Mouse (Mus musculus) limb, embryonic 15.5 days (tissue): ENCODE data around the gene Grb7. TPM values are rescaled to one million over a fixed set of nuclear protein-coding genes. Genes with fewer than 3 reads are reported as not detected.
A peak's percentile ranks its signal among the peaks of the same experiment; 100 is the strongest.

Experiments used
- ATAC-seq: fragments of 200-750 bp; cut with Nextera tagmentation; 2 replicates; pipeline ENCODE4 v1.8.0; 2017; ENCODE audit warnings: low read depth, moderate TSS enrichment; ENCODE audit not compliant: insufficient number of reproducible peaks, low FRiP score, low TSS enrichment
- H3K27ac ChIP-seq: fragments of 300-500 bp; sonication (generic); 2 replicates; pipeline ENCODE4 v1.5.1; 2015; ENCODE audit warnings: moderate library complexity, mild to moderate bottlenecking, inconsistent platforms
- H3K27me3 ChIP-seq: fragments of 300-500 bp; sonication (generic); 2 replicates; pipeline ENCODE4 v1.6.1; 2015; ENCODE audit warnings: inconsistent platforms
- H3K36me3 ChIP-seq: fragments of 300-500 bp; sonication (generic); 2 replicates; pipeline ENCODE4 v1.6.1; 2015; ENCODE audit warnings: inconsistent platforms
- H3K4me1 ChIP-seq: fragments of 300-500 bp; sonication (generic); 2 replicates; pipeline ENCODE4 v1.6.1; 2015; ENCODE audit warnings: inconsistent platforms
- H3K4me2 ChIP-seq: fragments of 300-500 bp; sonication (generic); 2 replicates; pipeline ENCODE4 v1.6.1; 2015; ENCODE audit warnings: mild to moderate bottlenecking, inconsistent platforms
- H3K4me3 ChIP-seq: fragments of 300-500 bp; sonication (generic); 2 replicates; pipeline ENCODE4 v1.5.1; 2015; ENCODE audit warnings: mild to moderate bottlenecking, inconsistent platforms
- H3K9ac ChIP-seq: fragments of 300-500 bp; sonication (generic); 2 replicates; pipeline ENCODE4 v1.6.1; 2015; ENCODE audit warnings: inconsistent platforms
- H3K9me3 ChIP-seq: fragments of 300-500 bp; sonication (generic); 2 replicates; pipeline ENCODE4 v1.6.1; 2016; ENCODE audit warnings: inconsistent platforms
- WGBS: fragments of 180-500 bp; shearing (Covaris S2); methylation state at CpG from one replicate; pipeline ENCODE4 v1.1.7; 2015; 5-methylcytosine and 5-hydroxymethylcytosine counted together
- polyA plus RNA-seq: library from polyadenylated mRNA; unstranded; fragments of >200 nt; fragmentation: Nextera tagmentation; extraction: Ambion mirVana; gene quantifications from 2 replicates; pipeline ENCODE4 v1.2.1, GENCODE M21; 2015

Grb7 gene
- polyA plus RNA-seq = 10.5 and 11.1 TPM in 2 replicates

DNA sequence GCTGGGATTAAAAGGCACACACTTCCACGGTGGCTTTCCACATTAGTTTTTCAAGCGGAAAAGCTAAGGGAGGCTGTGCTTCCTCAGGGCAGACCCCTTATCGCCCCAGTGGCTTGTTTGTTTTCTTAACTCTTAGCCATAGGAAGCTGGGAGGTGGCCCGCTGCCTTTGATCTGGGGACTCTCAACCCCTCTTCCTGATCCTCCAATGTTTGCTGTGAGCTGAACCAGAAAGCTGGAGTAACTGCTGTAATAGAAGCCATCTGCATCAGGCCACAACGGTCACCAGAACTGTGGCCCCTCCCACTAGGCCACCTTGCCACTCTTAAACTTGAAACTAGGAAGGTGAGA is at the start of gene Grb7:
TSS of gene Grb7 (plus strand) at position 182 of the 349 bp plus-strand sequence.
- WGBS = 11% methylated on average over 5 of the region's 5 CpGs
- no peak within 1 kb of the TSS for H3K9ac ChIP-seq

DNA sequence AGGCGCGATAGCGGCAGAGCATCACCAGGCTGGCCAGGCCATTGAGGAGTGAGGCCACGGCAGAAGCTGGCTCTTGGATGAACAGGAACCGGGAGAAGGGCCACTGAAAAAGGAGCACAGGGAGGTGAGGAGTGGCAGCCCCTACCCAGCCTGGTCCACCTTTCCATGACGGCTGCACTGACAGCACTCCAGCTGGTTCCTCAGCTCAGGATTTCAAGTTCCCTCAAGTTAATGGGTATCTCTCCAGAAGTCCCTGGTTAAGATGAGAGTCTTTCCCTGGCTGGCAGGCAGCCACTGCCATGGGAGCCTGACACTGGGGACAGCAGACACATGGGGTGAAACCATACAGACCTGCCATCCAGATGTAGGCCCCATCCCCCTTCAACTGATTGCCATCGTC is 48.2 kb upstream of the Grb7 start:
- Histone ChIP-seq H3K36me3 (peaks cover 10% of the 10 kb centered on the region), H3K4me1 (peaks cover 31% of the 10 kb centered on the region), H3K4me3 (no peak overlapping the region), H3K9ac (no peak overlapping the region), H3K4me2 (no peak overlapping the region), H3K27ac (no peak overlapping the region), H3K9me3 (no peaks in the 10 kb centered on the region), H3K27me3 (no peaks in the 10 kb centered on the region)
- WGBS = 90% methylated on average over 7 of the region's 7 CpGs
- ATAC-seq = no peak

More for the DNA sequence above, at the start of gene Grb7:
- peak within 1 kb of the TSS; percentile 28 for H3K4me2 ChIP-seq
- H3K4me3 ChIP-seq = peak within 1 kb of the TSS; percentile 29
- peaks cover 20% of the 10 kb centered on the region for H3K4me1 ChIP-seq
- H3K27ac ChIP-seq = no peak within 1 kb of the TSS
- ATAC-seq = no peak
- peaks cover 39% of the 10 kb centered on the region for H3K27me3 ChIP-seq
- no peaks in the 10 kb centered on the region for H3K9me3 ChIP-seq
- no peaks in the 10 kb centered on the region for H3K36me3 ChIP-seq

DNA sequence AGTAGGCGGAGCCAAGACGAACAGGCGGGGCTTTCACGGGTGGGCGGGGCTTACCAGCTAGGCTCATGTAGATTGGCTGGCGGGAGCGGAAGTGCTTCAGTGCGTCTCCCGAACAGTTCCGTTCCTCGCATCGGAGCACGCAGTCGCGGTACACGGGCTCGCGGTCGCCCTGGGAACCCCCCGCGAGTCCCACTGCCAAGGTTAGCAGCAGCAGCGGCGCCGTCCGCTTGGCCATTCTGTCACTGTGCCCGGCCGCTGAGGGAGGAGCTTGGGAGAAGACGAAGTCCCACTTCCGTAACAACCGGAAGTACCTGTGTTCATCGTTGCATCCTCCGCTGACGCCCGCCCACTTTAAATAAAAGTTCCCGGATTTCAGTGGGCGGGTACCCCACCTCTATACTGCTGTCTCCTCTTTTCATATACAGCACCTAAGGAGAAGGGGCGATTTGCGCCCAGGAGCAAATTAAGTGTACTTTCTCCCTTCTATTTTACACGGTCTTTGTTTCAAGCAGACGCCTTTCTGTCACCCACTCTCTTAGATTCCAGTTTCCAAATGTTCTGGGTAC is 46.0 kb upstream of the Grb7 start, which contains the start of gene Pgap3:
TSS of gene Pgap3 (minus strand) at position 330 of the 566 bp plus-strand sequence.
- ATAC-seq = peak; percentile 88
- WGBS = under 1% methylated on average over 40 of the region's 40 CpGs
- peaks cover 13% of the 10 kb centered on the region for H3K4me1 ChIP-seq
- H3K9me3 ChIP-seq = no peaks in the 10 kb centered on the region
- H3K36me3 ChIP-seq = peaks cover 10% of the 10 kb centered on the region
- peak within 1 kb of the TSS; percentile 79 for H3K4me3 ChIP-seq
- H3K4me2 ChIP-seq = peak within 1 kb of the TSS; percentile 67
- peak within 1 kb of the TSS; percentile 63 for H3K9ac ChIP-seq
- no peaks in the 10 kb centered on the region for H3K27me3 ChIP-seq
- H3K27ac ChIP-seq = peak within 1 kb of the TSS; percentile 97

DNA sequence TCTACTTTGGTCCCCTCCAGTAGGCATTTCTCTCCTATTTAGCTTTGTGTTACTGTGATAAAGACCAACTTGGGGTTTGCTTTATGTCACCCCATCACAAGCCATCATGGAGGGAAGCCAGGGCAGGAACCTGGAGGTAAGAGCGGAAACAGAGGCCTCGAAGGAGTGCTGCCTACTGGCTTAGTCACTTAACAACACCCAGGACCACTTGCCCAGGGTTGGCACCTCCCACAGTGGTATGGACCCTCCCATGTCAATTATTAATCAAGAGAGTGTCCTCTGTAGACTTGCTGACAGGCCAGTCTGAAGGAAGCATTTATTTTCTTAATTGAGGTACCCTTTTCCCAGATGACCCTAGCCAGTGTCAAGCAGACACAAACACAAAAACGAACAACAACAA is 45.4 kb upstream of the Grb7 start:
- 58% methylated on average over 3 of the region's 3 CpGs for WGBS
- H3K4me3 ChIP-seq = peak overlapping the region; percentile 79
- no peaks in the 10 kb centered on the region for H3K9me3 ChIP-seq
- H3K27ac ChIP-seq = peak overlapping the region; percentile 97
- H3K4me1 ChIP-seq = peaks cover 12% of the 10 kb centered on the region
- H3K36me3 ChIP-seq = peaks cover 10% of the 10 kb centered on the region
- no peak for ATAC-seq
- peak overlapping the region; percentile 67 for H3K4me2 ChIP-seq
- H3K9ac ChIP-seq = 0 out of 2 replicates have a peak overlapping the region, but pooled peaks have one; percentile 63
- H3K27me3 ChIP-seq = no peaks in the 10 kb centered on the region

DNA sequence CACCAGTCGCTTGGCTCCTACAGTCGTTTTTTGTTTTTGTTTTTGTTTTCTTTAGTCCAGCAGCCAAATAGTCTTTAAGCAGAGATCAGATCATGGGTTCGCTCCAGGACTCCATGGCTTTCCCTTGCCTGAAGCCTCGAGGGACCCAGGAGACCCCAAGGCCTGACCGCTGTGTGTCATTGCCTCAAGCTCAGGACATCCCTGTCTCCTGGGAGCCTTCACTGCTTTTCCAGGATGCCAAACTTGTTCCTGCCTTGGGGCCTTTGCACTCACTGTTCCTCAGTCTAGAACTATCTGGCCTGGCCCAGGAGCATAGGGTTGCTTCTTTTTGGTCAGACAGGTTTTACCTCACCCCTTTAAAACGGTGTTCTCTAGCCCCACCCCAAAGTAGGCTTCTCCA is 39.6 kb upstream of the Grb7 start:
- 62% methylated on average over 6 of the region's 6 CpGs for WGBS
- no peaks in the 10 kb centered on the region for H3K9me3 ChIP-seq
- H3K36me3 ChIP-seq = no peaks in the 10 kb centered on the region
- H3K27me3 ChIP-seq = no peaks in the 10 kb centered on the region
- no peak overlapping the region for H3K4me3 ChIP-seq
- peaks cover 19% of the 10 kb centered on the region for H3K4me1 ChIP-seq
- no peak overlapping the region for H3K4me2 ChIP-seq
- no peak overlapping the region for H3K27ac ChIP-seq
- ATAC-seq = no peak
- H3K9ac ChIP-seq = no peak overlapping the region

DNA sequence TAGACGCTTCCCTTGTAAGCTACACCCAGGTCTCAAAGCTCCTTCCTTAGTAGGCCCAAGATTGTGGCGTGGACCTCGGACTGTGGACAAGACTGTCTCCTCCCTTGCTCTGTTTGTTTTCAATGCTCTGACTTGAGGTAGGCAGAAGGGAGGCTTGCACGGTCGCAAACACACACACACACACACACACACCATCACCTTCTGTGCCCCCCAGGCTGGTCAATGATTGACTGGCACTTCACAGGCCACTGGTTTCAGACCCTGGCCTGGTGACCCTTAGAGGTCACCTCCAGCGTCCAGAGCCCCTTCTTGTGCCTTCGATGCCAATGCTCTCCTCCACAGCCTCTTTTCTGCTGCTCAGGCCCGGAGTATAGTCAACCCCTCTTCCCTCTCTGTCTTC is 37.3 kb upstream of the Grb7 start:
- Histone ChIP-seq H3K9ac (no peak overlapping the region), H3K36me3 (no peaks in the 10 kb centered on the region), H3K9me3 (no peaks in the 10 kb centered on the region), H3K4me3 (peak overlapping the region; percentile 8), H3K27me3 (no peaks in the 10 kb centered on the region), H3K4me1 (peaks cover 30% of the 10 kb centered on the region), H3K4me2 (peak overlapping the region; percentile 34), H3K27ac (peak overlapping the region; percentile 63)
- WGBS = 64% methylated on average over 8 of the region's 8 CpGs
- no peak for ATAC-seq

DNA sequence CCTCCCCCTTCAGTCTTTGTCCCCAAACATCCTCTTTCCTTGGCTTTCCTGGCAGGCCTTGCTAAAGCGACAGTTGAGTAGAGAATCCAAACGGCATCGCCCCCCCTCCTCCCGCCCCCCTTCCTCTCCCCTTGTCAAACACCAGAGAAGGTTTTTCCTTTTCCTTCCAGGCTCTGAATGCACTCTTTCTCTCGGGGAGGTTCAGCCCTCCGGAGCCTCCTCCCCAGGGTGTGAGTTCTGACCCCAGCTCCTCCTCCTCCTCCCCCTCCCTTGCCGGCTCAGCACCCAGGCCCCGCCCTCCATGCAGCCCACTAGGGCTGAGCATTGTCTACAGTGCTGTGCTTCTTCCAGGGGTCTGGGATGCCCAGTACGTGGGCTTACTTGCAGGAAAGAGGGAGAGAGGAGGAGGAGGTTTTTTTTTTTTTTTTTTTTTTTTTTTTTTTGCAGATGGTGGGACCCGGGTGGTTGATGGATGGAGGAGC is 36.8 kb upstream of the Grb7 start:
- no peak for ATAC-seq
- Histone ChIP-seq H3K4me3 (peak overlapping the region; percentile 8), H3K9me3 (no peaks in the 10 kb centered on the region), H3K27me3 (no peaks in the 10 kb centered on the region), H3K4me1 (peaks cover 35% of the 10 kb centered on the region), H3K9ac (no peak overlapping the region), H3K4me2 (peak overlapping the region; percentile 34), H3K36me3 (no peaks in the 10 kb centered on the region), H3K27ac (peak overlapping the region; percentile 63)
- WGBS = 4% methylated on average over 10 of the region's 10 CpGs

DNA sequence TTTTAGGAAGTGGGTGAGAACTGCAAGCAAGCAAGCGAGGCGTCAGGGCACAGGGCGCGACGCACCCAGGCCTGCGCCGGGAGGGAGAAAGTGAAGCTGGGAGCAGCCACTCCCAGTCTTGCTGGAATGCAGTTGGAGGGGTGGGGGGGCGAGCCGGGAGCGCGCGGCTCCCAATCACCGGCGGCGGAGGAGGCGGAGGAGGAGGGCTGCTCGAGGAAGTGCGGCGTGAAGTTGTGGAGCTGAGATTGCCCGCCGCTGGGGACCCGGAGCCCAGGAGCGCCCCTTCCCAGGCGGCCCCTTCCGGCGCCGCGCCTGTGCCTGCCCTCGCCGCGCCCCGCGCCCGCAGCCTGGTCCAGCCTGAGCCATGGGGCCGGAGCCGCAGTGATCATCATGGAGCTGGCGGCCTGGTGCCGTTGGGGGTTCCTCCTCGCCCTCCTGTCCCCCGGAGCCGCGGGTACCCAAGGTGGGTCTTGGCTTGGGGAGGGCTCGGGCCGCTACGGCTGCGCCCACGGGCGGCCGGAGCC is 33.9 kb upstream of the Grb7 start, which contains the start of gene Erbb2:
TSS of gene Erbb2 (plus strand) at position 198 of the 524 bp plus-strand sequence.
- H3K27me3 ChIP-seq = no peaks in the 10 kb centered on the region
- H3K4me1 ChIP-seq = peaks cover 59% of the 10 kb centered on the region
- peak; percentile 88 for ATAC-seq
- peak within 1 kb of the TSS; percentile 93 for H3K9ac ChIP-seq
- peak within 1 kb of the TSS; percentile 98 for H3K4me3 ChIP-seq
- under 1% methylated on average over 38 of the region's 49 CpGs for WGBS
- H3K9me3 ChIP-seq = no peaks in the 10 kb centered on the region
- peak within 1 kb of the TSS; percentile 99 for H3K27ac ChIP-seq
- H3K36me3 ChIP-seq = no peaks in the 10 kb centered on the region
- peak within 1 kb of the TSS; percentile 63 for H3K4me2 ChIP-seq

DNA sequence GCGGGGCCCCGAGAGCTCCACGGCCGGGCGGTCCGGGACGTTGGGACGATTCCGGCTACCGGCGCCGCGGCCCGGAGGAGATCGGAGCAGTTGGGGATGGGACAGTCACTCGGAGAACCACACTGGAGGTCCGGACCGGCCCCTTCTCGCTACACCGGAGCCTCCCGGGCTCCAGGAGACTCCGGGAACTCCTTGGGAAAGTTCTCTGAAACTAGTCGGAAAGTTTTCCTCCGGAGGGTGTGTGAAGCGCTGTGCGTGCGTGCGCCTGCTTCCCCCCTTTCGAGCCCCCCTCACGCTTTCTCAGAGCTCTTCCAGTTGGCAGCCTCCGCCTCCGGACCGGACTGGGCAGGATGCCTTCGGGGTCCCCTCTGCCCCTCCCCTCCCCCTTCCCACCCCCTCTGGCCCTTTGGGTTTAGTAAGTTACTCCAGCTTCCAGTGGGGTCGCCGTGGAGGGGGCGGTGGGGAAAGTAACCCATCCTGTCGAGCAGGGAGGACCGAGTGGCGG is 33.3 kb upstream of the Grb7 start:
- Histone ChIP-seq H3K9me3 (no peaks in the 10 kb centered on the region), H3K4me1 (peaks cover 59% of the 10 kb centered on the region), H3K27me3 (no peaks in the 10 kb centered on the region), H3K9ac (peak overlapping the region; percentile 93), H3K27ac (peak overlapping the region; percentile 99), H3K4me3 (peak overlapping the region; percentile 98), H3K36me3 (no peaks in the 10 kb centered on the region), H3K4me2 (peak overlapping the region; percentile 63)
- WGBS = under 1% methylated on average over 40 of the region's 40 CpGs
- ATAC-seq = peak; percentile 53; the same call in 1 of the 2 replicates

DNA sequence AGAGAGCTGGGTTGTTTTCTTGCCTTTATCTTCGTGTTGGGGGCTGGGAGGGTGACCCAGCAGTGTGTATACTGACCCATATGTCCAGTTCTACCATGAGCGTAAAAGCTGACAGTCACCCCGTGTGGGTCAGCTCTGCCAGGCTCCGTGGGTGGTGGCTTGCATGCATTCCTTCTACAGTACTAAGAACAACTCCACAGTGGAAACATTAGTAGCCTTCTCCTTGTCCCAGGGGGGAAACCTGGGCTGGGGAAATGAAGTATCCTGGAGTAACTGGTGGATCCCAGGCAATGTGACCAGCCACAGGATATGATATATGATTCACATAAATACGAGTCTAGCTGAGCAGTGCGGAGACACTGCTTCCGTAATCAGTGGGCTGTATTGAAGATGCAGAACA is 32.5 kb upstream of the Grb7 start:
- no peaks in the 10 kb centered on the region for H3K9me3 ChIP-seq
- H3K9ac ChIP-seq = peak overlapping the region; percentile 93
- H3K36me3 ChIP-seq = no peaks in the 10 kb centered on the region
- H3K27ac ChIP-seq = peak overlapping the region; percentile 60
- H3K4me1 ChIP-seq = peaks cover 66% of the 10 kb centered on the region
- no peaks in the 10 kb centered on the region for H3K27me3 ChIP-seq
- 13% methylated on average over 7 of the region's 7 CpGs for WGBS
- peak overlapping the region; percentile 63 for H3K4me2 ChIP-seq
- ATAC-seq = no peak
- peak overlapping the region; percentile 98 for H3K4me3 ChIP-seq

DNA sequence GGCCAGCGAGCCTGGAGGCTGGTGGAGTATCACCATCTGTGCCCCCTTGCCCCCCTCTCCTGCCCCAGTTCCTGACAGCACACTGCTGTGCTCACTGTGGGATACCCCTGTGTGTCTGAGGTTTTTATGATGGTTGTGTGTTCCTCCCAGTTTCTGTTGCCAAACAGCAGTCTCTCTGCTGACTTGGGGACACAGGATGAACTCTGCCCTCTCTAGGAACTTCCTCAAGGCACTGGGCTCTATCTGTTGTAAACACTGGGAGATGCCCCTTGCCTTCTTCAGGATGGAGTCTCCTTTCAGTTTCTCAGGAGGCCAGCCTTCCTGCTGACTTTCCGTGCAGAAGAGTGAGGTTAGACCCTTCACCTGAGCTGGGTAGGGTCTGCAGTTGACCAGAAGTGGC is 32.0 kb upstream of the Grb7 start:
- no peaks in the 10 kb centered on the region; the same call in 1 of the 2 replicates for H3K36me3 ChIP-seq
- peaks cover 66% of the 10 kb centered on the region for H3K4me1 ChIP-seq
- peak overlapping the region; percentile 63 for H3K4me2 ChIP-seq
- no peaks in the 10 kb centered on the region for H3K27me3 ChIP-seq
- H3K4me3 ChIP-seq = peak overlapping the region; percentile 98
- H3K27ac ChIP-seq = 0 out of 2 replicates have a peak overlapping the region, but pooled peaks have one; percentile 33
- H3K9ac ChIP-seq = peak overlapping the region; percentile 93; the same call in 1 of the 2 replicates
- no peak for ATAC-seq
- no peaks in the 10 kb centered on the region for H3K9me3 ChIP-seq
- WGBS = 30% methylated on average over 2 of the region's 2 CpGs

DNA sequence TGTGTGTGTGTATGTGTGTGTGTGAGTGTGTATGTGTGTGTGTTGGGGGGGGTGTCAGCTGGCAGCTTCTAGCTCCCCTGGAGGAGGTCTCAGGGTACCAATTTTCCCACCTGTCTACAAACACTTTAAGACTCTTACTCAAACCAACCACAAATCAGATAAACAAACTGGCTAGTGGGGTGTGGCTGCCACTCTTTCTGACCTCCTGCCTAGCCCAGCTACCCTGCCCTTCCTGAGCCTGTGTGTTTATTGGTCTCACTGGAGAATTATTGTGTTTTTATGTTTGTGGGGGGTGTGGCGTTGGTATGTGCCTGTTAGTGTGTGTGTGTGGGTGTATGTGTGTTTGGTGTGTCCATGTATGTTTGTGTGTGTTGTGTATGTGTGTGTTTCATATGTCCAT is 29.1 kb upstream of the Grb7 start:
- Histone ChIP-seq H3K4me1 (peaks cover 53% of the 10 kb centered on the region), H3K4me2 (no peak overlapping the region), H3K27me3 (no peaks in the 10 kb centered on the region), H3K36me3 (peaks cover 26% of the 10 kb centered on the region), H3K9ac (no peak overlapping the region), H3K9me3 (no peaks in the 10 kb centered on the region), H3K27ac (0 out of 2 replicates have a peak overlapping the region, but pooled peaks have one; percentile 43), H3K4me3 (no peak overlapping the region)
- no peak for ATAC-seq
- WGBS = 52% methylated on average over 1 of the region's 1 CpGs
